Mouse (Mus musculus): Measurements from ENCODE around the gene Zfp804a.

Gene Zfp804a

GRCm38 (mm10) chr2:82282591-82283269 lies 229.7 kb downstream of the Zfp804a start:
- DNase-seq, result no peak

- DNase-seq, result no peak
These were observed 242.0 kb downstream of the Zfp804a start for GRCm38 (mm10) chr2:82294932-82295493.
